Mouse (Mus musculus): ENCODE measurements around the gene Shc1. TPM values are rescaled to one million over a fixed set of nuclear protein-coding genes. Genes with fewer than 3 reads are reported as not detected.

Gene Shc1
- polyA plus RNA-seq, 1 experiment from 2014 or later, result 24.4 TPM

DNA sequence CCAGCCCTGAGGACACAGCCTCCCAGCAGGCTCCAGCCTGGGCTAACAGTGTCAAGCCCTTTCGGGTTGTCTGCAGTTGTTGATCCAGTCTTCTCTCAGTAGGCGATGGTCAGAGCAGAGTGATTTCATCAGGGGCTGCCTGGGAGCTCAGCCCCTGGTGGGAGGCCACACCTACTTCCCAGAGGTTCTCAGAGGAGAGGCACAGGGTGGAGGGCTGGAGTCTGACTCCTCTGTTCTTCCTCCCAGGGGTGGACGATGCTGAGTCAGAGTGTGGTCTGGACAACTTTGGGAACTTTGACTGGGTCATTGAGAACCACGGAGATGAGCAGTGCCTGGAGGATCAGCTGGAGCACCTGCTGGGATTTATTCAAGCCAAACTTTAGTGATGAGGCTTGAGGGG, 50.0 kb downstream of the Shc1 start:
- Histone ChIP-seq H3K4me1 (replicated peaks) (no peaks in the 10 kb centered on the region), H3K27ac (no peak overlapping the region), H3K4me3 (no peak overlapping the region), H3K9ac (no peak overlapping the region), H3K27me3 (no peaks in the 10 kb centered on the region), H3K36me3 (peaks cover 50% of the 10 kb centered on the region), H3K4me2 (no peak overlapping the region), H3K9me3 (no peaks in the 10 kb centered on the region)
- WGBS, result 44% methylated on average over 4 of the region's 4 CpGs
- no peak for ATAC-seq (ENCODE audit: low FRiP score)

DNA sequence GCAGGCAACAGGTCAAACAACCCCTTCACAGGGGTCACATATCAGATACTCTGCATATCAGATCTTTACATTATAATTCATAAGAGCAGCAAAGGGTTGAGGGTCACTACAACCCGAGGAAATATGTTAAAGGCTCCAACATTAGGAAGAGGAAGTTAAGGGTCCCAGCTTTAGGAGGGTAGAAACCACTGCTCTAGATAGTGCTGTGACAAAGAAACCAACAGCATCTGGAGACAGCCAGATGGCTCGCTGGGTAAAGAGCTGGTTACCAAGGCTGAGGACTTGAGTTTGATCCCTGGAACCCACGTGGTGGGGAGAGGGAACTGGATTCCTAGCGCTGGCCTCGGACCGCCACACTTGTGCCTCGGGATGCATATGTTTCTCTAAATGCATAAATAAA, 54.0 kb downstream of the Shc1 start:
- H3K27me3 ChIP-seq, result no peaks in the 10 kb centered on the region
- no peak overlapping the region for H3K4me2 ChIP-seq
- no peaks in the 10 kb centered on the region for H3K4me1 ChIP-seq (replicated peaks)
- no peaks in the 10 kb centered on the region for H3K9me3 ChIP-seq
- 83% methylated on average over 7 of the region's 7 CpGs for WGBS
- ATAC-seq (ENCODE audit: low FRiP score), result no peak
- no peak overlapping the region for H3K27ac ChIP-seq
- no peak overlapping the region for H3K4me3 ChIP-seq
- peaks cover 36% of the 10 kb centered on the region for H3K36me3 ChIP-seq
- H3K9ac ChIP-seq, result no peak overlapping the region

DNA sequence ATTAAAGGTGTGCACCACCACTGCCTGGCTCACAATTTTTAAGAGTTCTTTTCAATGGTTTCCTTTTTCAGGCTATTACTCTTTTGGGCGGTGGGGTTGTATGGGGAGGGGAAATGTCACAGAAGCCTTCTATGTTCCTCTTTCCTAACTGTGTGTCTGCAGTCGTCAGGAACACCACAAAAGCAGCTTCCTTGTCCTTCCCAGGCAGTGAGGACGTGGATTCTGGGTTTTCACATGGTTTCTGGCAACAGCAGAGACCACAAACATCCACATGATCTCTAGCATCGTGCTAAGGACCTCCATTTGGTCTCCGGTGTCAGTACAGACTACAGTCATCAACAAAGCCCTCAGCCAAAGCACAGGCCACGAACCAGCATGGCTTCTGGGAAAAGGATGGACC, 55.6 kb downstream of the Shc1 start:
- no peak for ATAC-seq (ENCODE audit: low FRiP score)
- H3K9me3 ChIP-seq, result no peaks in the 10 kb centered on the region
- H3K9ac ChIP-seq, result no peak overlapping the region
- H3K27me3 ChIP-seq, result no peaks in the 10 kb centered on the region
- H3K27ac ChIP-seq, result no peak overlapping the region
- H3K4me1 ChIP-seq (replicated peaks), result no peaks in the 10 kb centered on the region
- H3K36me3 ChIP-seq, result peaks cover 20% of the 10 kb centered on the region
- no peak overlapping the region for H3K4me3 ChIP-seq
- no peak overlapping the region for H3K4me2 ChIP-seq
- WGBS, result 78% methylated on average over 6 of the region's 6 CpGs

DNA sequence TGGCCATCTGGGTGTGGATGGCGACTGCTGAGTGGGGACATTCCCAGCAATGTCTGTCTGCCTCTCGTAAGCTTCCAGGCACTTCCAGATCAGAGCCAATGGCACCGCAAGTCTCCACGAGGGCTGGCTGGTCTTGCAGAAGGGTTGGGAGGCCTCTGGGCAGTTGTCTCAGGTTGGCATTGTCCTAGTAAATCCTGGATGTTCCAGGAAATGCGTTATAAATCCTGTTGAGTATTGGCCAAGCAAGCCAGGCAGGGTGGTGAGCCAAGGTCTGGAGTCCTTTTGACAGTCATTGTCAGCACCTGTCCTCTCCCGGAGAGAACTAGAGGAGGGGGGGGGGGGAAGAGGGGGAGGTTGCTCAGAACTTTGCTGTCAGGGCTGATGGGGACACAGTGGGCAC, 60.8 kb downstream of the Shc1 start:
- no peaks in the 10 kb centered on the region for H3K4me1 ChIP-seq (replicated peaks)
- WGBS, result 84% methylated on average over 6 of the region's 6 CpGs
- no peak overlapping the region for H3K9ac ChIP-seq
- H3K36me3 ChIP-seq, result no peaks in the 10 kb centered on the region
- no peaks in the 10 kb centered on the region for H3K9me3 ChIP-seq
- no peak overlapping the region for H3K4me2 ChIP-seq
- H3K27me3 ChIP-seq, result no peaks in the 10 kb centered on the region
- no peak overlapping the region for H3K27ac ChIP-seq
- no peak overlapping the region for H3K4me3 ChIP-seq
- ATAC-seq (ENCODE audit: low FRiP score), result no peak

Other genes with a start within 250 kb of the Shc1 start
- 127 and 130 TPM in 2 replicates for gene Scamp3, start 241.0 kb upstream of the Shc1 start, polyA plus RNA-seq (2015; fragmentation: Nextera tagmentation; extraction: Ambion mirVana)
- 29.9 and 30.0 TPM in 2 replicates for gene Fam189b, start 235.3 kb upstream of the Shc1 start, polyA plus RNA-seq (2015; fragmentation: Nextera tagmentation; extraction: Ambion mirVana)
- gene Gba, start 215.5 kb upstream of the Shc1 start, polyA plus RNA-seq (2015; fragmentation: Nextera tagmentation; extraction: Ambion mirVana), result 47.9 TPM in 2 replicates
- 53.5 and 60.7 TPM in 2 replicates for gene Thbs3, start 203.3 kb upstream of the Shc1 start, polyA plus RNA-seq (2015; fragmentation: Nextera tagmentation; extraction: Ambion mirVana)
- 161 and 166 TPM in 2 replicates for gene Mtx1, start 191.4 kb upstream of the Shc1 start, polyA plus RNA-seq (2015; fragmentation: Nextera tagmentation; extraction: Ambion mirVana)
- 1.3 and 2.8 TPM in 2 replicates for gene Muc1, start 189.4 kb upstream of the Shc1 start, polyA plus RNA-seq (2015; fragmentation: Nextera tagmentation; extraction: Ambion mirVana)
- 205 and 209 TPM in 2 replicates for gene Krtcap2, start 172.5 kb upstream of the Shc1 start, polyA plus RNA-seq (2015; fragmentation: Nextera tagmentation; extraction: Ambion mirVana)
- 64.3 and 68.1 TPM in 2 replicates for gene Trim46, start 172.1 kb upstream of the Shc1 start, polyA plus RNA-seq (2015; fragmentation: Nextera tagmentation; extraction: Ambion mirVana)
- 74.4 and 76.2 TPM in 2 replicates for gene Dpm3, start 159.1 kb upstream of the Shc1 start, polyA plus RNA-seq (2015; fragmentation: Nextera tagmentation; extraction: Ambion mirVana)
- gene Slc50a1, start 147.9 kb upstream of the Shc1 start, polyA plus RNA-seq (2015; fragmentation: Nextera tagmentation; extraction: Ambion mirVana), result 34.6 and 38.0 TPM in 2 replicates
- gene Efna1, start 137.3 kb upstream of the Shc1 start, polyA plus RNA-seq (2015; fragmentation: Nextera tagmentation; extraction: Ambion mirVana), result 12.1 and 12.4 TPM in 2 replicates
- 46.8 and 49.7 TPM in 2 replicates for gene Efna3, start 95.5 kb upstream of the Shc1 start, polyA plus RNA-seq (2015; fragmentation: Nextera tagmentation; extraction: Ambion mirVana)
- gene Efna4, start 80.4 kb upstream of the Shc1 start, polyA plus RNA-seq (2015; fragmentation: Nextera tagmentation; extraction: Ambion mirVana), result 8.6 and 9.8 TPM in 2 replicates
- gene Adam15, start 68.4 kb upstream of the Shc1 start, polyA plus RNA-seq (2015; fragmentation: Nextera tagmentation; extraction: Ambion mirVana), result 41.5 and 47.0 TPM in 2 replicates
- gene Dcst2, start 56.5 kb upstream of the Shc1 start, polyA plus RNA-seq (2015; fragmentation: Nextera tagmentation; extraction: Ambion mirVana), result 0.14 and 0.17 TPM in 2 replicates
- 1.1 and 1.3 TPM in 2 replicates for gene Dcst1, start 53.2 kb upstream of the Shc1 start, polyA plus RNA-seq (2015; fragmentation: Nextera tagmentation; extraction: Ambion mirVana)
- gene Zbtb7b, start 23.7 kb upstream of the Shc1 start, polyA plus RNA-seq (2015; fragmentation: Nextera tagmentation; extraction: Ambion mirVana), result 0.70 and 0.73 TPM in 2 replicates
- 1.1 and 1.4 TPM in 2 replicates for gene Lenep, start 15.7 kb upstream of the Shc1 start, polyA plus RNA-seq (2015; fragmentation: Nextera tagmentation; extraction: Ambion mirVana)
- gene Flad1, start 6.6 kb upstream of the Shc1 start, polyA plus RNA-seq (2015; fragmentation: Nextera tagmentation; extraction: Ambion mirVana), result 38.5 and 39.3 TPM in 2 replicates
- 116 and 121 TPM in 2 replicates for gene Cks1b, start 60 bp upstream of the Shc1 start, polyA plus RNA-seq (2015; fragmentation: Nextera tagmentation; extraction: Ambion mirVana)
- 38.7 and 42.0 TPM in 2 replicates for gene Pygo2, start 11.8 kb downstream of the Shc1 start, polyA plus RNA-seq (2015; fragmentation: Nextera tagmentation; extraction: Ambion mirVana)
- gene Pbxip1, start 18.3 kb downstream of the Shc1 start, polyA plus RNA-seq (2015; fragmentation: Nextera tagmentation; extraction: Ambion mirVana), result 19.4 and 20.4 TPM in 2 replicates
- 101 and 105 TPM in 2 replicates for gene Pmvk, start 36.1 kb downstream of the Shc1 start, polyA plus RNA-seq (2015; fragmentation: Nextera tagmentation; extraction: Ambion mirVana)
- 5.1 and 6.6 TPM in 2 replicates for gene Kcnn3, start 101.7 kb downstream of the Shc1 start, polyA plus RNA-seq (2015; fragmentation: Nextera tagmentation; extraction: Ambion mirVana)